Mouse (Mus musculus) left cerebral cortex, adult 11 months (tissue): ENCODE measurements around the gene Prox1.

Experiments
- DNase-seq: peaks from one replicate; pipeline ENCODE4 v3.0.0; 2022; ENCODE audit warnings: low spot score

Prox1 gene

GRCm38 (mm10) chr1:190079643-190080275 lies 90.8 kb downstream of the Prox1 start:
- no peak for DNase-seq

GRCm38 (mm10) chr1:190076601-190077000 lies 93.9 kb downstream of the Prox1 start:
- no peak for DNase-seq
